Mouse (Mus musculus): ENCODE results near the gene Syt2. TPM values are rescaled to one million over a fixed set of nuclear protein-coding genes. Genes with fewer than 3 reads are reported as not detected.

The Syt2 gene
- polyA plus RNA-seq, 1 experiment from 2014 or later, result 1.0 TPM

DNA sequence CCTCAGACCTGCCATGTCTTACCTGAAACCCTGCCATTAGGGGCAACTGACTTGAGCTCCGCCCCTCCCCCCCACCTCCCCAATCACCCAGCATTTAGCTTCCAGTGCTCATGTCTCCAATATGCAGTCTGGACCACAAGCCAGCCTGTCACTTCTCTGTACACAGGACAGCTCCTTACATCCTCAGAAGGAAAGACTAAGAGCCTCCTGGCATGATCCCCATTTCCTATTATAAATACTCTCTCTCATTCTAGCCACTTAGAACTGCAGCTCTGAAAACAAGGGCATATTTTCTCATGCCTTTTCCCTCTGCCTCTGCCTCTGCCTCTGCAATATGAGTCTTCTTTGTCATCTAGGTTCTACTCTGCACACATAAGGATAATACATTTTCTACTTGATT, 149.6 kb downstream of the Syt2 start:
- 0 out of 2 replicates have a peak, but pooled peaks cover 2% of the 10 kb centered on the region for H3K4me1 ChIP-seq
- no peak for ATAC-seq (ENCODE audit: insufficient number of reproducible peaks, low FRiP score, low TSS enrichment, low read depth)
- no peak overlapping the region for H3K9ac ChIP-seq
- no peaks in the 10 kb centered on the region for H3K27me3 ChIP-seq
- no peak overlapping the region for H3K4me3 ChIP-seq (replicated peaks)
- H3K4me2 ChIP-seq (replicated peaks), result no peak overlapping the region
- no peaks in the 10 kb centered on the region for H3K36me3 ChIP-seq
- no peak overlapping the region for H3K27ac ChIP-seq (replicated peaks)
- WGBS, result 95% methylated on average over 1 of the region's 1 CpGs
- no peaks in the 10 kb centered on the region for H3K9me3 ChIP-seq (replicated peaks)

DNA sequence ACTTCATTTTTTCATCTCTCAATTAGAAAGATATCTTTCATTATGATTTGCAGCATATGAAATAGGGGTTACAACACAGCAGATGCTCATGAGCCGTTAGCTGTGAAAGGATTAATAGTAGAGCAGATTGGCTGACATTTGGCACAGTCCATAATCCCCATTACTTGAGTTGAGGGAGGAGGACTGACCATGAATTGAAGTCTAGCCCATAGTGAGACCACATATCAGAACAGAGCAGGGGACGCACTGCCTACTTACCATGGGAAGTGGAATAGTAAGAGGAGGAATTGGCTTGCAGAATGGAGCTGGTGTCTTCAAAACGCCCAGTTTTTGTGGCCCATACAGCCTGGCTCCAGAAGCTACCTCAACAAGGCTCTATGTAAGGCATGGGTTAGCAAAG, 150.1 kb downstream of the Syt2 start:
- Histone ChIP-seq H3K27ac (replicated peaks) (no peak overlapping the region), H3K9ac (no peak overlapping the region), H3K4me2 (replicated peaks) (no peak overlapping the region), H3K4me3 (replicated peaks) (no peak overlapping the region), H3K4me1 (peaks cover 5% of the 10 kb centered on the region; the same call in 1 of the 2 replicates), H3K36me3 (no peaks in the 10 kb centered on the region), H3K9me3 (replicated peaks) (no peaks in the 10 kb centered on the region), H3K27me3 (no peaks in the 10 kb centered on the region)
- ATAC-seq (ENCODE audit: insufficient number of reproducible peaks, low FRiP score, low TSS enrichment, low read depth), result no peak
- WGBS, result 85% methylated on average over 3 of the region's 3 CpGs

DNA sequence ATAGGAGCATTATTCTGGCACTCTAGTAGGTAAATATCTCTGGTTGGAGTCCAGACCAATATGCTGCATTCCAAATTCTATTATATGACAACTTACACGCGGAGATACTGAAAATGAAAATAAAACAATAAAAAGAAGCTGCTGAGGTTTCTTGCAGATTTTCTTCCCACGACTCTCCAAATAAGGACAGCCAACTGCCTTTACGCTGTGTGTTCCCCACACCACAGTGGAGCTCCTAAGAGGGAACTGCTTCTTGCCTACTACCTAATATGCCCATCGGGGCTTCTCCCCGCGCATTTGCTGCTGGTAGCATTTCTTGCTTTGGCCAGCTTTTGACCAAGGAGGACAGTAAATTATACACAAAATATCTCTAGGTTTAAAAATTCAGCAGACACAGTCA, 155.3 kb downstream of the Syt2 start:
- Histone ChIP-seq H3K9me3 (replicated peaks) (no peaks in the 10 kb centered on the region), H3K4me1 (peaks cover 26% of the 10 kb centered on the region), H3K4me3 (replicated peaks) (peak overlapping the region; percentile 27), H3K36me3 (no peaks in the 10 kb centered on the region), H3K9ac (no peak overlapping the region), H3K27ac (replicated peaks) (peak overlapping the region; percentile 90; the same call in 1 of the 2 replicates), H3K27me3 (no peaks in the 10 kb centered on the region), H3K4me2 (replicated peaks) (peak overlapping the region; percentile 37)
- no peak for ATAC-seq (ENCODE audit: insufficient number of reproducible peaks, low FRiP score, low TSS enrichment, low read depth)
- WGBS, result 71% methylated on average over 7 of the region's 7 CpGs

DNA sequence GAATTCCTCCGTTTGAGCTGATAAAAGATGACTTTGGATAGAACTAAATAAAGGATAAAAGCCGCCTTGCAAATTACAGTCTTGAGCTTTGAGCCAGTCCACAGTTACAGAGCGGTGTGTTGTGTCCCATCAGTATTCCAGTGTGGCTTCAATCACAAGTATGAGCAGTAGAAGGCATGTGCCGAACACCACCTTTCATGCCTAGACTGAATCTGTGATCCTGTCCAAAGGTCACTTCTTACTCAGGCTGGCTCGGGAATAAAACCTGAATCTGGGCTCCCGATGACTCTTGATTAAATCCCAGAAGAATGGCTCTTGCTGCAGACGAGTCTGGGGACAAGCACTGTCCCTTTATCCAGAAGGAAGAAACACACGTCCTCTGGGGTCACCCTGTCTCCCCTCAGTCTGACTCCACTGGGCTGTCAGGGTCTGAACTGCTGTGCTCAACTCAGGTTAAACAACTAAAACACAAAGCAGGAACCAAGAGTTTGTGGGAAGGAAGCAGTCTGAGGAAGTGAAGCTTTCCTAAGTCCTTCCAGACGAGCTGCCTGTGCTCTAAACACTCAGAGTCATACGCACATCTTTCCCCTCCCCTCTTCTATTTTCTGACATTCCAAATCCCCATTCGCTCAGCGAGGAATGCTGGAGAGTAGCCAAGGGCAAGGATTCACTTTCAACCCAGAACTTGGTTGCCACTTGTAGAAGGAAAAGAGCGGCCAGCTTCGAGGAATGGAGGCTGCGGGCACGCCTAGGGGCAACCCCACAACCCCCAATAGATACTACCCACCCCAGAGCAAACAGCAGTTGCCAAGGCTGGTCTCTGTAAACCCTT, 157.0 kb downstream of the Syt2 start:
- H3K4me3 ChIP-seq (replicated peaks), result peak overlapping the region; percentile 27

DNA sequence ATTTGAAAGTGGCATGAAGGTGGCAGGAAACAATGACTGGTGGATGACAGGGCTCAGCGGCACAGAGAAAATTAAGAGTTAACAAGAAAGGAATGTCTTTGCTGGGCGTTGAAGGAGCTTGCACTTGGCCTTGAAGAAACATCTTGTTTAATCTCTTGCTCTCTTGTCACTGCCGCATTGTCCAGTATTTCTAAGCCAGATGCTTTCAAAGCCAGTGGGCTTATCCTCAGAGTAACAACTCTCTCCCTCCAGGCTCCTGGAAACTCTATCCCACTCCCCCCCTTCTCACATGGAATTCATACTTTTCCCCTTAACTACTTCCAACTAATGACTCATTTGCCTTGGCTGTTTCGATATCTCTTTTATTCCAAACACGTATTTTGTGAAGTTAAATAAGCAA, 157.9 kb downstream of the Syt2 start:
- Histone ChIP-seq H3K27ac (replicated peaks) (peak overlapping the region; percentile 90), H3K36me3 (no peaks in the 10 kb centered on the region), H3K4me1 (peaks cover 26% of the 10 kb centered on the region), H3K4me2 (replicated peaks) (peak overlapping the region; percentile 37; the same call in 1 of the 2 replicates), H3K9me3 (replicated peaks) (no peaks in the 10 kb centered on the region), H3K4me3 (replicated peaks) (no peak overlapping the region), H3K9ac (no peak overlapping the region), H3K27me3 (no peaks in the 10 kb centered on the region)
- WGBS, result 20% methylated on average over 5 of the region's 5 CpGs
- ATAC-seq (ENCODE audit: insufficient number of reproducible peaks, low FRiP score, low TSS enrichment, low read depth), result no peak

More for the DNA sequence above, 157.0 kb downstream of the Syt2 start:
- Histone ChIP-seq H3K4me1 (peaks cover 26% of the 10 kb centered on the region), H3K9ac (no peak overlapping the region), H3K27me3 (no peaks in the 10 kb centered on the region), H3K9me3 (replicated peaks) (no peaks in the 10 kb centered on the region), H3K4me2 (replicated peaks) (peak overlapping the region; percentile 37), H3K36me3 (no peaks in the 10 kb centered on the region), H3K27ac (replicated peaks) (peak overlapping the region; percentile 90)
- 21% methylated on average over 16 of the region's 16 CpGs for WGBS
- ATAC-seq (ENCODE audit: insufficient number of reproducible peaks, low FRiP score, low TSS enrichment, low read depth), result peak; percentile 76

DNA sequence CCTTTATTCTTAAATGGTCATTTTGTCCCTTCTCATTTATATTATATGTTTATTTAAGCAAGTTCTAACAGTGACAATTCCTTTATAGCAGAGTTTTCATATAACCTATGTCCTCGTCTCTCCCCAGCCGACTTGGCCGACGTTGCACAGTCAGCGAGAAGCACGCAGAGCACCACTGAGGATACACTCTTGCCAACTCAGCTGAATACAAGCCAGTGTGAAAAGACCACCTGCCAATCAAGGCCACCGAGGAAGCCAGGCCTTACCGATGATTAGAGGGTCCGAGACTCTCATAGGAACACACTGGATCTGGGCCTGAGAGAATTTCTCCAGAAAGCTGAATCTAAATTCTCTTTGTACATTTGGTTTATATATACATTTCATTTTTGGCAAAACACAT, 159.0 kb downstream of the Syt2 start:
- H3K4me2 ChIP-seq (replicated peaks), result no peak overlapping the region
- no peaks in the 10 kb centered on the region for H3K9me3 ChIP-seq (replicated peaks)
- peaks cover 2% of the 10 kb centered on the region; the same call in 1 of the 2 replicates for H3K36me3 ChIP-seq
- 65% methylated on average over 9 of the region's 9 CpGs for WGBS
- no peak overlapping the region for H3K4me3 ChIP-seq (replicated peaks)
- H3K4me1 ChIP-seq, result peaks cover 26% of the 10 kb centered on the region
- ATAC-seq (ENCODE audit: insufficient number of reproducible peaks, low FRiP score, low TSS enrichment, low read depth), result peak; percentile 75; the same call in 1 of the 2 replicates
- no peaks in the 10 kb centered on the region for H3K27me3 ChIP-seq
- H3K27ac ChIP-seq (replicated peaks), result peak overlapping the region; percentile 63; the same call in 1 of the 2 replicates
- H3K9ac ChIP-seq, result no peak overlapping the region

Small RNAs within 50 kb of the gene (microRNA-seq; reads per million reads assigned to microRNA genes)
- not detected for gene Gm22232 (ENCODE audit: borderline number of aligned reads)

Other genes with a start within 250 kb of the Syt2 start
- gene Cyb5r1, start 241.1 kb upstream of the Syt2 start, polyA plus RNA-seq (2015; fragmentation: Nextera tagmentation; extraction: Ambion mirVana), result 41.0 and 41.2 TPM in 2 replicates
- 102 TPM in 2 replicates for gene Adipor1, start 231.3 kb upstream of the Syt2 start, polyA plus RNA-seq (2015; fragmentation: Nextera tagmentation; extraction: Ambion mirVana)
- 25.6 and 27.6 TPM in 2 replicates for gene Klhl12, start 191.1 kb upstream of the Syt2 start, polyA plus RNA-seq (2015; fragmentation: Nextera tagmentation; extraction: Ambion mirVana)
- gene Rabif, start 152.0 kb upstream of the Syt2 start, polyA plus RNA-seq (2015; fragmentation: Nextera tagmentation; extraction: Ambion mirVana), result 41.0 and 41.4 TPM in 2 replicates
- not detected in 2 replicates for gene Mgat4e, start 97.0 kb upstream of the Syt2 start, polyA plus RNA-seq (2015; fragmentation: Nextera tagmentation; extraction: Ambion mirVana)
- 73.5 and 76.0 TPM in 2 replicates for gene Kdm5b, start 86.5 kb upstream of the Syt2 start, polyA plus RNA-seq (2015; fragmentation: Nextera tagmentation; extraction: Ambion mirVana)